Mouse (Mus musculus): ENCODE results near the gene Tdrd1. TPM values are rescaled to one million over a fixed set of nuclear protein-coding genes. Genes with fewer than 3 reads are reported as not detected.

Tdrd1 gene
- polyA plus RNA-seq, 2 experiments, result under 0.01 TPM; not detected in 1

DNA sequence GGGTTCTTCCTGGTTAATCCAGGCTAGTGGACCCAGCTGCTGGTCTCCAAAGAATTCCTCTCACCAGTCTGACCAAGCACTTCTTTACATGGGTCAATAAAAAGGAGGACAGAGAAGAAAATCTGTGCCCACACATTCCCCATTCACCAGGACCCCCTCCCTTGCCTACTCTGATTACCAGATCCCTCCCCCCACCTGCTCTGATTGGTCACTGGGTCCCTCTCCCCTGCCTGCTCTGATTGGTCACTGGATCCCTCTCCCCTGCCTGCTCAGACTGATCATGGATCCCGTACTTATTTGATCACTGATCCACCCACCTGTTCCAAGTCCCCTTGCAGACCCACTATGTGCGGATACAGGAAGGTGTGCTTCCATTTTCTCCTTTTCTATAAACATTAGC is 65.4 kb downstream of the Tdrd1 start:
- Histone ChIP-seq H3K9me3 (ENCODE audit: control insufficient read depth, low read length) (no peaks in the 10 kb centered on the region), H3K9ac (replicated peaks) (no peak overlapping the region), H3K36me3 (replicated peaks; ENCODE audit: control insufficient read depth, insufficient read depth, low read depth) (no peaks in the 10 kb centered on the region), H3K4me2 (ENCODE audit: low read depth) (no peak overlapping the region), H3K4me1 (replicated peaks; ENCODE audit: control insufficient read depth in 2 of 2, insufficient read depth in 2 of 2, low read length in 1 of 2) (no peaks in the 10 kb centered on the region), H3K4me3 (ENCODE audit: insufficient read depth in 1 of 2, low read depth in 2 of 2, low read length in 2 of 2) (no peak overlapping the region), H3K27me3 (ENCODE audit: control insufficient read depth, insufficient read depth, low read length) (no peaks in the 10 kb centered on the region), H3K27ac (no peak overlapping the region)
- ATAC-seq (ENCODE audit: insufficient read depth), result no peak
- TF ChIP-seq EP300 (IDR thresholded peaks at IDR 0.05; ENCODE audit: low read depth) (no peak), CTCF (IDR thresholded peaks at IDR 0.05; ENCODE audit: low read depth) (no peak)
- WGBS (ENCODE audit: insufficient replicate concordance), result 50% methylated on average over 2 of the region's 2 CpGs
- DNase-seq (ENCODE audit: low read depth in 3 of 3, low spot score in 3 of 3), result no peak

DNA sequence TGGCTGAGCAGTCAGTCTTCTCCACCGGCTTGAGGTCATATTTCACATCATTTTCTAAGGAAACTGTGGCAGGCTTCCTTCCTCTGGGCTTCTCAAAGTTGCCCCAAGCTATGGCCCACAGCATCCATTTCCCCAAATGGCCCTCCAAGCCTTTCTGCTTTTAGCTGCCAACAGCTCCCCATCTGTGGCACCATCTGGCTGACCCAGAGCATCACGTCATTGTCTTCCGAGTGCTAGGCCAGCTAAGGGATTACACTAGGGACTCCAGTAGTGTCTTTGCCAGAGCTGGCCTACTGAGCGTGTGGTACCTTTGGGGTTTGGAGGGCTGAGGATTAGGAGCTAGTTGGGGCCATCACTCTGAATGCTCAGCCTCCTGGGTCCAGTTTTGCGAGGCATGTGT is 66.6 kb downstream of the Tdrd1 start:
- Histone ChIP-seq H3K9me3 (ENCODE audit: control insufficient read depth, low read length) (no peaks in the 10 kb centered on the region), H3K9ac (replicated peaks) (no peak overlapping the region), H3K27ac (no peak overlapping the region), H3K4me3 (ENCODE audit: insufficient read depth in 1 of 2, low read depth in 2 of 2, low read length in 2 of 2) (no peak overlapping the region), H3K36me3 (replicated peaks; ENCODE audit: control insufficient read depth, insufficient read depth, low read depth) (no peaks in the 10 kb centered on the region), H3K4me1 (replicated peaks; ENCODE audit: control insufficient read depth in 2 of 2, insufficient read depth in 2 of 2, low read length in 1 of 2) (no peaks in the 10 kb centered on the region), H3K4me2 (ENCODE audit: low read depth) (no peak overlapping the region), H3K27me3 (ENCODE audit: control insufficient read depth, insufficient read depth, low read length) (no peaks in the 10 kb centered on the region)
- no peak for TF ChIP-seq EP300 (IDR thresholded peaks at IDR 0.05; ENCODE audit: low read depth)
- no peak for TF ChIP-seq CTCF (IDR thresholded peaks at IDR 0.05; ENCODE audit: low read depth)
- WGBS (ENCODE audit: insufficient replicate concordance), result 58% methylated on average over 5 of the region's 5 CpGs
- DNase-seq (ENCODE audit: low read depth in 3 of 3, low spot score in 3 of 3), result no peak
- no peak for ATAC-seq (ENCODE audit: insufficient read depth)

DNA sequence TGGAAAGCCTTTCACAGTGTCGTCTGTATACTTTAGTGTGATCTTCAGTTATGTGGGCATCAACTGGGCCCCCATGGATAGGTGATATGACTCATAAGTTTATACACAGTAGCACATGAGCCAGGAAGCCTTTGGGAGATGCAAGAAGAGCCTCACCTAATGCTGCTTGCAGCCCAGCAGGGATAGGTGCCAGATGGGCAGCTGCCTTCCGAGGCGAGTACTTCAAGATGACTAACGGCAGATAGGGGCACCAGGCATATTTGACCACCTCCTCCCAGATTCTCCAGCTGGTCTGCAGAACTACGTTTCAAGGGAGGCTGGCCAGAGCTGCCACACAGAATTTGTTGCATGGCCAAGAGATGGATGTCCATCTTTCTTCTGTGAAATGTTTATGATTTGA is 67.3 kb downstream of the Tdrd1 start:
- Histone ChIP-seq H3K9ac (replicated peaks) (no peak overlapping the region), H3K4me1 (replicated peaks; ENCODE audit: control insufficient read depth in 2 of 2, insufficient read depth in 2 of 2, low read length in 1 of 2) (no peaks in the 10 kb centered on the region), H3K4me3 (ENCODE audit: insufficient read depth in 1 of 2, low read depth in 2 of 2, low read length in 2 of 2) (no peak overlapping the region), H3K36me3 (replicated peaks; ENCODE audit: control insufficient read depth, insufficient read depth, low read depth) (no peaks in the 10 kb centered on the region), H3K4me2 (ENCODE audit: low read depth) (no peak overlapping the region), H3K27ac (no peak overlapping the region), H3K27me3 (ENCODE audit: control insufficient read depth, insufficient read depth, low read length) (no peaks in the 10 kb centered on the region), H3K9me3 (ENCODE audit: control insufficient read depth, low read length) (no peaks in the 10 kb centered on the region)
- no peak for DNase-seq (ENCODE audit: low read depth in 3 of 3, low spot score in 3 of 3)
- WGBS (ENCODE audit: insufficient replicate concordance), result 59% methylated on average over 5 of the region's 5 CpGs
- TF ChIP-seq CTCF (IDR thresholded peaks at IDR 0.05; ENCODE audit: low read depth), result no peak
- ATAC-seq (ENCODE audit: insufficient read depth), result no peak

DNA sequence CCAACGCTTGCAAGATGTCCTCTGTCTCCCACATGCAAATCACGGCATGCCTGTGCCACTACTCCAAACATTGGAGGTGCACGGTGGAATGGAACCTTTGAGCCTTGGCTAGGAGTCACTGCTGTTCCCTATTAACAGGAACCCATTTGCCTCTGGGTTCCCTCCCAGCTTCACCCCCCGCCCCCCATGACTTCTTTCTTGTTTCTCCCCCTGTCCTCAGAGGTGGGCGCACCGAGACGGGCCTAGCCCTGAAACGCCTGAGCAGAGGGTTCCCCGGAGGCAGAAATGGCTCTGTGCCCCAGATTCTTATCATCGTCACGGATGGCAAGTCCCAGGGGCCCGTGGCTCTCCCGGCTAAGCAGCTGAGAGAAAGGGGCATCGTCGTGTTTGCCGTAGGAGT is 71.6 kb downstream of the Tdrd1 start:
- Histone ChIP-seq H3K27ac (no peak overlapping the region), H3K27me3 (ENCODE audit: control insufficient read depth, insufficient read depth, low read length) (no peaks in the 10 kb centered on the region), H3K4me2 (ENCODE audit: low read depth) (no peak overlapping the region), H3K4me1 (replicated peaks; ENCODE audit: control insufficient read depth in 2 of 2, insufficient read depth in 2 of 2, low read length in 1 of 2) (no peaks in the 10 kb centered on the region), H3K4me3 (ENCODE audit: insufficient read depth in 1 of 2, low read depth in 2 of 2, low read length in 2 of 2) (no peak overlapping the region), H3K9ac (replicated peaks) (no peak overlapping the region), H3K9me3 (ENCODE audit: control insufficient read depth, low read length) (no peaks in the 10 kb centered on the region), H3K36me3 (replicated peaks; ENCODE audit: control insufficient read depth, insufficient read depth, low read depth) (no peaks in the 10 kb centered on the region)
- DNase-seq (ENCODE audit: low read depth in 3 of 3, low spot score in 3 of 3), result no peak
- TF ChIP-seq EP300 (IDR thresholded peaks at IDR 0.05; ENCODE audit: low read depth) (no peak), CTCF (IDR thresholded peaks at IDR 0.05; ENCODE audit: low read depth) (no peak)
- 73% methylated on average over 16 of the region's 16 CpGs for WGBS (ENCODE audit: insufficient replicate concordance)
- no peak for ATAC-seq (ENCODE audit: insufficient read depth)

DNA sequence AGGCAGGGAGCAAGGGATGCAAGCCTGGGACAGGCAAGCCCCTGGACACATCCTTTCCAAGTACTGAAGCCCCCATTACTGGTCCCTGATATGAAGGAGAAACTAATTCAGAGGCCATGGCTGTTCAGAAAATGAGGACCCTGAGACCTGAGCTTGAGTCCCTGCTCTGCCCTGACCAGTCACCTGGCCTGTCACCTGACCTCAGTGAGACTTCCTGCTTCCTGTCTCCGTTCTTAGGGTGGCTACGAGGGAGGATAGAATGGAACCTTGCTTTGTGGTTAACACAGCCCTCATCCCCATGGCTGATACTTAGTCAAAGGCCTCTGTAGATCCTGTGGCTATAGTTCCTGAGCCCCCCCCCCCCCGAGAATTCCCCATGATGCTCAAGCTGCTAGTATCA is 78.1 kb downstream of the Tdrd1 start:
- no peak overlapping the region for H3K9ac ChIP-seq (replicated peaks)
- DNase-seq (ENCODE audit: low read depth in 3 of 3, low spot score in 3 of 3) (no peak), ATAC-seq (ENCODE audit: insufficient read depth) (no peak)
- H3K27me3 ChIP-seq (ENCODE audit: control insufficient read depth, insufficient read depth, low read length), result no peaks in the 10 kb centered on the region
- H3K9me3 ChIP-seq (ENCODE audit: control insufficient read depth, low read length), result no peaks in the 10 kb centered on the region
- H3K4me2 ChIP-seq (ENCODE audit: low read depth), result no peak overlapping the region
- H3K4me1 ChIP-seq (replicated peaks; ENCODE audit: control insufficient read depth in 2 of 2, insufficient read depth in 2 of 2, low read length in 1 of 2), result no peaks in the 10 kb centered on the region
- 30% methylated on average over 3 of the region's 3 CpGs for WGBS (ENCODE audit: insufficient replicate concordance)
- H3K4me3 ChIP-seq (ENCODE audit: insufficient read depth in 1 of 2, low read depth in 2 of 2, low read length in 2 of 2), result no peak overlapping the region
- no peaks in the 10 kb centered on the region for H3K36me3 ChIP-seq (replicated peaks; ENCODE audit: control insufficient read depth, insufficient read depth, low read depth)
- no peak for TF ChIP-seq CTCF (IDR thresholded peaks at IDR 0.05; ENCODE audit: low read depth)
- no peak for TF ChIP-seq EP300 (IDR thresholded peaks at IDR 0.05; ENCODE audit: low read depth)
- no peak overlapping the region for H3K27ac ChIP-seq

DNA sequence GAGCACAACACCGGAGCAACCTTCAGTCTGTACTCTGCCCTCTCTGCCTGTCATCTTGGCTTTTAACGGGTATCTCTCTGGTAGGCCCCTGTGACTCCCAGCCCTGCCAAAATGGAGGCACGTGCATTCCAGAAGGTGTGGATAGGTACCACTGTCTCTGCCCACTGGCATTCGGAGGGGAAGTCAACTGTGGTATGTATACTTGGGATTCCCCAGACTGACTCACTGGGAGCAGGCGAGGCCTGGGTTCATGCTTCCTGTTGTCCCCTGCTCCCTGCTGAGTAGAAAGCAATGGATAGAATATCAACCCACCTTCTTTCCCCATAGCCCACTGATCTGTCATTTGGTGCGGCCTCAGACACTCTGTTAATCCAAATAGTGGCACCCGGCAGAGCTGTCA is 79.4 kb downstream of the Tdrd1 start:
- DNase-seq (ENCODE audit: low read depth in 3 of 3, low spot score in 3 of 3) (no peak), ATAC-seq (ENCODE audit: insufficient read depth) (no peak)
- Histone ChIP-seq H3K9me3 (ENCODE audit: control insufficient read depth, low read length) (no peaks in the 10 kb centered on the region), H3K4me1 (replicated peaks; ENCODE audit: control insufficient read depth in 2 of 2, insufficient read depth in 2 of 2, low read length in 1 of 2) (no peaks in the 10 kb centered on the region), H3K4me2 (ENCODE audit: low read depth) (no peak overlapping the region), H3K27ac (no peak overlapping the region), H3K27me3 (ENCODE audit: control insufficient read depth, insufficient read depth, low read length) (no peaks in the 10 kb centered on the region), H3K4me3 (ENCODE audit: insufficient read depth in 1 of 2, low read depth in 2 of 2, low read length in 2 of 2) (no peak overlapping the region), H3K9ac (replicated peaks) (no peak overlapping the region), H3K36me3 (replicated peaks; ENCODE audit: control insufficient read depth, insufficient read depth, low read depth) (no peaks in the 10 kb centered on the region)
- 64% methylated on average over 7 of the region's 7 CpGs for WGBS (ENCODE audit: insufficient replicate concordance)
- TF ChIP-seq EP300 (IDR thresholded peaks at IDR 0.05; ENCODE audit: low read depth), result no peak
- TF ChIP-seq CTCF (IDR thresholded peaks at IDR 0.05; ENCODE audit: low read depth), result no peak

Measured in liver, embryonic 14.5 days (tissue).